Mouse (Mus musculus): ENCODE measurements around the gene Smarcc2. TPM values are rescaled to one million over a fixed set of nuclear protein-coding genes. Genes with fewer than 3 reads are reported as not detected.

Gene Smarcc2
- polyA plus RNA-seq, 1 experiment from 2014 or later: 22.6 TPM

DNA sequence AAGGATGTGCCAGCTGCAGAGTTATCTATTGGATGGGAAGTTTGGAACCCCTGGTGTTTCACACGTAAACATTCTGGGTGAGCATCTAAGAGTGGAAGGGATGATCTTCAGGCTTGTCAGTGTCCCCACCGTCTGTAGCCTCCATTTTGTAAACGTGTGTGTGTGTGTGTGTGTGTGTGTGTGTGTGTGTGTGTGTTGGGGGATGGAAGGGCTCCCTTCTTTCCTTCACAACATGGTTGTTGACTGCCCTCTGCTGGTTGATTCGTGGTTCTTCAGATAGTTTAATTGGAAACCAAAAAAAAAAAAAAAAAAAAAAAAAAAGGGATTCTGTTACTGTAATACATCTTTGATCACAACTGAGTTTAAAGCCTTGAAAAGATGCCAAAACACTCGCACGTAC is 3.8 kb upstream of the Smarcc2 start:
- H3K4me3 ChIP-seq (ENCODE audit: low read depth, low read length): no peak overlapping the region
- H3K4me1 ChIP-seq (ENCODE audit: control insufficient read depth, low read depth, low read length): peaks cover 12% of the 10 kb centered on the region
- H3K36me3 ChIP-seq (ENCODE audit: control insufficient read depth, insufficient read depth): no peaks in the 10 kb centered on the region
- H3K27me3 ChIP-seq (ENCODE audit: control insufficient read depth, insufficient read depth, low read depth, low read length): no peaks in the 10 kb centered on the region
- H3K9me3 ChIP-seq (replicated peaks; ENCODE audit: control insufficient read depth, low read length): no peaks in the 10 kb centered on the region
- ATAC-seq (ENCODE audit: low read depth): no peak
- no peak overlapping the region for H3K27ac ChIP-seq (ENCODE audit: low read length)
- H3K9ac ChIP-seq (ENCODE audit: low read depth, low read length): no peak overlapping the region; the same call in 1 of the 2 replicates
- H3K4me2 ChIP-seq (ENCODE audit: low read depth, low read length): no peak overlapping the region; the same call in 1 of the 2 replicates
- 5% methylated on average over 6 of the region's 6 CpGs for WGBS (ENCODE audit: insufficient replicate concordance)

GRCm38 (mm10) chr10:128457676-128458075 is 1.4 kb upstream of the Smarcc2 start:
- H3K4me2 ChIP-seq (ENCODE audit: low read depth, low read length): no peak overlapping the region
- no peak overlapping the region for H3K27ac ChIP-seq (ENCODE audit: low read length)
- H3K4me3 ChIP-seq (ENCODE audit: low read depth, low read length): no peak overlapping the region
- no peaks in the 10 kb centered on the region for H3K9me3 ChIP-seq (replicated peaks; ENCODE audit: control insufficient read depth, low read length)
- peaks cover 23% of the 10 kb centered on the region for H3K4me1 ChIP-seq (ENCODE audit: control insufficient read depth, low read depth, low read length)
- ATAC-seq (ENCODE audit: low read depth): no peak
- whole genome bisulfite sequencing (ENCODE audit: insufficient replicate concordance): 85% methylated on average over 6 of the region's 6 CpGs
- no peaks in the 10 kb centered on the region for H3K27me3 ChIP-seq (ENCODE audit: control insufficient read depth, insufficient read depth, low read depth, low read length)
- H3K9ac ChIP-seq (ENCODE audit: low read depth, low read length): no peak overlapping the region
- peaks cover 3% of the 10 kb centered on the region for H3K36me3 ChIP-seq (ENCODE audit: control insufficient read depth, insufficient read depth)

DNA sequence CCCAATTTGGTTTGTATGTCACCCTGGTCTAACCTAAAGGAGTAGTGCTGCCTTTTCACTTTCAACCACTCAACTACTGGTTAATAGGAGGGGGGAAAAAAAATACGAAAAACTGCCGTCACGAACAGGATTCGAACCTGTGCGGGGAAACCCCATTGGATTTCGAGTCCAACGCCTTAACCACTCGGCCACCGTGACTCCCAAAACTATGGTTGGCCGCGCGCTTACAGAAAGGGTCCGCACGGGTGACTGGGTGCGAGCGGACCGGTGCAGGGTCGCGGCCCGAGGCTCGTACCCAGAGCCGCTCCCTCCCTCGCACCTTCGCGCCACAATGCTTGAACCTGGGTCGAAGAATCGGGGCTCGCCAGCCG is 715 bp upstream of the Smarcc2 start:
- ATAC-seq (ENCODE audit: low read depth): peak; percentile 52
- WGBS (ENCODE audit: insufficient replicate concordance): 1% methylated on average over 29 of the region's 29 CpGs
- Histone ChIP-seq H3K4me1 (ENCODE audit: control insufficient read depth, low read depth, low read length) (peaks cover 23% of the 10 kb centered on the region), H3K9me3 (replicated peaks; ENCODE audit: control insufficient read depth, low read length) (no peaks in the 10 kb centered on the region), H3K9ac (ENCODE audit: low read depth, low read length) (peak overlapping the region; percentile 97), H3K27me3 (ENCODE audit: control insufficient read depth, insufficient read depth, low read depth, low read length) (no peaks in the 10 kb centered on the region), H3K4me3 (ENCODE audit: low read depth, low read length) (peak overlapping the region; percentile 92), H3K4me2 (ENCODE audit: low read depth, low read length) (peak overlapping the region; percentile 97), H3K36me3 (ENCODE audit: control insufficient read depth, insufficient read depth) (peaks cover 8% of the 10 kb centered on the region), H3K27ac (ENCODE audit: low read length) (peak overlapping the region; percentile 95)

GRCm38 (mm10) chr10:128459409-128460269 is 591 bp downstream of the Smarcc2 start:
- H3K36me3 ChIP-seq (ENCODE audit: control insufficient read depth, insufficient read depth): peaks cover 20% of the 10 kb centered on the region
- 2% methylated on average over 33 of the region's 67 CpGs for WGBS (ENCODE audit: insufficient replicate concordance)
- H3K27me3 ChIP-seq (ENCODE audit: control insufficient read depth, insufficient read depth, low read depth, low read length): no peaks in the 10 kb centered on the region
- ATAC-seq (ENCODE audit: low read depth): peak; percentile 78
- peak overlapping the region; percentile 95 for H3K27ac ChIP-seq (ENCODE audit: low read length)
- H3K4me3 ChIP-seq (ENCODE audit: low read depth, low read length): peak overlapping the region; percentile 92
- peak overlapping the region; percentile 97 for H3K9ac ChIP-seq (ENCODE audit: low read depth, low read length)
- H3K9me3 ChIP-seq (replicated peaks; ENCODE audit: control insufficient read depth, low read length): no peaks in the 10 kb centered on the region
- H3K4me1 ChIP-seq (ENCODE audit: control insufficient read depth, low read depth, low read length): peaks cover 23% of the 10 kb centered on the region
- peak overlapping the region; percentile 97 for H3K4me2 ChIP-seq (ENCODE audit: low read depth, low read length)

GRCm38 (mm10) chr10:128460270-128460630 is 1.2 kb downstream of the Smarcc2 start:
- H3K27me3 ChIP-seq (ENCODE audit: control insufficient read depth, insufficient read depth, low read depth, low read length): no peaks in the 10 kb centered on the region
- H3K27ac ChIP-seq (ENCODE audit: low read length): peak overlapping the region; percentile 95
- no peak for ATAC-seq (ENCODE audit: low read depth)
- H3K9me3 ChIP-seq (replicated peaks; ENCODE audit: control insufficient read depth, low read length): no peaks in the 10 kb centered on the region
- 17% methylated on average over 5 of the region's 5 CpGs for WGBS (ENCODE audit: insufficient replicate concordance)
- peak overlapping the region; percentile 97 for H3K9ac ChIP-seq (ENCODE audit: low read depth, low read length)
- peaks cover 24% of the 10 kb centered on the region for H3K36me3 ChIP-seq (ENCODE audit: control insufficient read depth, insufficient read depth)
- H3K4me3 ChIP-seq (ENCODE audit: low read depth, low read length): peak overlapping the region; percentile 92
- peaks cover 19% of the 10 kb centered on the region for H3K4me1 ChIP-seq (ENCODE audit: control insufficient read depth, low read depth, low read length)
- H3K4me2 ChIP-seq (ENCODE audit: low read depth, low read length): peak overlapping the region; percentile 97

DNA sequence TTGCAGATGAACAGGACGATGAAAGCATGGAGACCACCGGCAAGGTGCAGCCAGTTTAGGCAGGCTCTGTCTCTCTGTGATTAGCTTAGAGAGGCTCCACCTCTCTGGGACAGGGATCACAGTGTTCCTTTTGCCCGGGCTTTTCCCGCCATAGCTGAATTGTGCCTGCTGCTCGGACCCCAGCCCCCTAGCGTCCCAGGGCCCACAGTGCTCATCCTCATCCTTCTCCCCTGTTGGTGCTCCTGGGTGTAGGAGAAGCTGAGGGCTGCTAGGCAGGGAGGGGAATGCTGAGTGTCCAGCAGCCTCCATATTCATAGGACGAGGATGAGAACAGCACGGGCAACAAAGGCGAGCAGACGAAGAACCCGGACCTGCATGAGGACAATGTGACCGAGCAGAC is 15.3 kb downstream of the Smarcc2 start:
- 90% methylated on average over 12 of the region's 12 CpGs for WGBS (ENCODE audit: insufficient replicate concordance)
- ATAC-seq (ENCODE audit: low read depth): no peak
- no peak overlapping the region for H3K9ac ChIP-seq (ENCODE audit: low read depth, low read length)
- no peak overlapping the region for H3K4me2 ChIP-seq (ENCODE audit: low read depth, low read length)
- peaks cover 53% of the 10 kb centered on the region for H3K36me3 ChIP-seq (ENCODE audit: control insufficient read depth, insufficient read depth)
- H3K9me3 ChIP-seq (replicated peaks; ENCODE audit: control insufficient read depth, low read length): no peaks in the 10 kb centered on the region
- no peaks in the 10 kb centered on the region for H3K27me3 ChIP-seq (ENCODE audit: control insufficient read depth, insufficient read depth, low read depth, low read length)
- no peak overlapping the region for H3K4me3 ChIP-seq (ENCODE audit: low read depth, low read length)
- no peak overlapping the region for H3K27ac ChIP-seq (ENCODE audit: low read length)
- no peaks in the 10 kb centered on the region for H3K4me1 ChIP-seq (ENCODE audit: control insufficient read depth, low read depth, low read length)

DNA sequence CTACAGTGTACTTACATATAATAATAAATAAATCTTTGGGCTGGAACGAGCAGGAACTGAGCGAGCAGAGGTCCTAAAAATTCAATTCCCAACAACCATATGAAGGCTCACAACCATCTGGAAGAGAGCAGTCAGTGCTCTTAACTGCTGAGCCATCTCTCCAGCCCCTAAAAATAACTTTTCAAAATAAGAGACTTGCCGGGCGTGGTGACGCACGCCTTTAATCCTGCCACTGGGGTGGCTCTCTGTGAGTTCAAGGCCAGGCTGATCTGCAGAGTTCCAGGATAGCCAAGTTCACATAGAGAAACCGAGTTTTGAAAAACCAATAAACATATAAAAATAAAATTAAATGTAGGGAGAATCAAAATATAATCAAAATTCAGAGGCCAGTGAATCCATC is 27.3 kb downstream of the Smarcc2 start:
- Histone ChIP-seq H3K9me3 (replicated peaks; ENCODE audit: control insufficient read depth, low read length) (no peaks in the 10 kb centered on the region), H3K4me3 (ENCODE audit: low read depth, low read length) (no peak overlapping the region), H3K36me3 (ENCODE audit: control insufficient read depth, insufficient read depth) (peaks cover 80% of the 10 kb centered on the region), H3K4me1 (ENCODE audit: control insufficient read depth, low read depth, low read length) (peaks cover 5% of the 10 kb centered on the region), H3K9ac (ENCODE audit: low read depth, low read length) (no peak overlapping the region), H3K4me2 (ENCODE audit: low read depth, low read length) (no peak overlapping the region), H3K27ac (ENCODE audit: low read length) (no peak overlapping the region), H3K27me3 (ENCODE audit: control insufficient read depth, insufficient read depth, low read depth, low read length) (no peaks in the 10 kb centered on the region)
- ATAC-seq (ENCODE audit: low read depth): no peak
- WGBS (ENCODE audit: insufficient replicate concordance): 73% methylated on average over 7 of the region's 7 CpGs

GRCm38 (mm10) chr10:128487861-128488712 is 29.0 kb downstream of the Smarcc2 start:
- H3K27ac ChIP-seq (ENCODE audit: low read length): no peak overlapping the region
- 82% methylated on average over 22 of the region's 22 CpGs for WGBS (ENCODE audit: insufficient replicate concordance)
- no peak overlapping the region for H3K4me2 ChIP-seq (ENCODE audit: low read depth, low read length)
- H3K9ac ChIP-seq (ENCODE audit: low read depth, low read length): no peak overlapping the region
- H3K4me1 ChIP-seq (ENCODE audit: control insufficient read depth, low read depth, low read length): peaks cover 20% of the 10 kb centered on the region
- H3K27me3 ChIP-seq (ENCODE audit: control insufficient read depth, insufficient read depth, low read depth, low read length): no peaks in the 10 kb centered on the region
- H3K4me3 ChIP-seq (ENCODE audit: low read depth, low read length): no peak overlapping the region
- peaks cover 67% of the 10 kb centered on the region for H3K36me3 ChIP-seq (ENCODE audit: control insufficient read depth, insufficient read depth)
- no peaks in the 10 kb centered on the region for H3K9me3 ChIP-seq (replicated peaks; ENCODE audit: control insufficient read depth, low read length)
- no peak for ATAC-seq (ENCODE audit: low read depth)

DNA sequence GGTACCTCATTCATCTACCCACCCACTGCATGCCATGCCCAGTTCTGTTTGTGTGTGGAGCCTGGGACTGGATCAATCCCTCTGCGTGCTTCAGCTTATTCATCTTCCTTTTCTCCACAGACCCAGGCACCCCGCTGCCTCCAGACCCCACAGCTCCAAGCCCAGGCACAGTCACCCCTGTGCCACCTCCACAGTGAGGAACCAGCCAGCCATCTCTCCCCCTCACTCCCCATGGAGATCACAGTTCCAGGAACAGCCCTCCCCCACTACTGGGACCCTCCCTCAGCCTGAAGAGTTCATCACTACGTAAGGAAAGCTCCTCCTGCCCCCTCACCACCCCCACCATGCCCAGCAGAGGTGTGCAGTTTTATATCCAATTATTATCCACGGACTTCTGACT is 29.7 kb downstream of the Smarcc2 start:
- no peak overlapping the region for H3K27ac ChIP-seq (ENCODE audit: low read length)
- peaks cover 60% of the 10 kb centered on the region for H3K36me3 ChIP-seq (ENCODE audit: control insufficient read depth, insufficient read depth)
- WGBS (ENCODE audit: insufficient replicate concordance): 80% methylated on average over 4 of the region's 4 CpGs

More for the DNA sequence above, 29.7 kb downstream of the Smarcc2 start:
- Histone ChIP-seq H3K4me1 (ENCODE audit: control insufficient read depth, low read depth, low read length) (peaks cover 20% of the 10 kb centered on the region), H3K9me3 (replicated peaks; ENCODE audit: control insufficient read depth, low read length) (no peaks in the 10 kb centered on the region), H3K4me2 (ENCODE audit: low read depth, low read length) (no peak overlapping the region), H3K9ac (ENCODE audit: low read depth, low read length) (no peak overlapping the region), H3K4me3 (ENCODE audit: low read depth, low read length) (no peak overlapping the region), H3K27me3 (ENCODE audit: control insufficient read depth, insufficient read depth, low read depth, low read length) (no peaks in the 10 kb centered on the region)
- ATAC-seq (ENCODE audit: low read depth): no peak
